Mouse (Mus musculus) CH12.LX (cell line): ENCODE results near the gene Gfy. TPM values are rescaled to one million over a fixed set of nuclear protein-coding genes. Genes with fewer than 3 reads are reported as not detected.
A peak's percentile ranks its signal among the peaks of the same experiment; 100 is the strongest.

ENCODE experiments used
- DNase-seq: peaks from one replicate; pipeline ENCODE4 v3.0.0-alpha.2; 2013; ENCODE audit errors: extremely low read depth
- H3K27ac ChIP-seq: 2 replicates; pipeline ENCODE4 v1.5.1; 2012; ENCODE audit warnings: low read depth, mild to moderate bottlenecking, control low read depth, moderate library complexity; ENCODE audit not compliant: insufficient read depth
- H3K27me3 ChIP-seq: replicated peaks from 2 replicates; pipeline ENCODE3; 2012; ENCODE audit warnings: inconsistent platforms
- H3K36me3 ChIP-seq, 2 experiments: replicated peaks in 1 of 2; 2 replicates each; pipeline versions ENCODE3 to v1.6.1; 2012; ENCODE audit warnings: inconsistent platforms in 1 of 2, low read length in 1 of 2, mild to moderate bottlenecking in 1 of 2, mixed read lengths in 1 of 2, moderate library complexity in 1 of 2; ENCODE audit not compliant: control insufficient read depth in 1 of 2, insufficient read depth in 1 of 2
- H3K4me1 ChIP-seq, 2 experiments: 2 replicates each; pipeline ENCODE4 v1.6.1; 2012; ENCODE audit warnings: inconsistent platforms in 1 of 2, moderate library complexity in 1 of 2; ENCODE audit not compliant: insufficient read depth in 2 of 2, control insufficient read depth in 1 of 2
- H3K4me2 ChIP-seq: 2 replicates; pipeline ENCODE4 v1.6.1; 2012; ENCODE audit warnings: low read depth, mild to moderate bottlenecking, control low read depth; ENCODE audit not compliant: poor library complexity, insufficient read depth, severe bottlenecking
- H3K4me3 ChIP-seq, 3 experiments: fragments of 150-350 bp in 1 of 3; sonication (generic) in 1 of 3; replicated peaks in 1 of 3; 2 replicates each; pipeline versions ENCODE3 to v1.5.1; 2011 to 2012; ENCODE audit warnings: low read depth in 2 of 3, low read length in 2 of 3, mild to moderate bottlenecking in 2 of 3, moderate library complexity in 2 of 3, control low read depth in 1 of 3, improper control_type of control experiment in 1 of 3, inconsistent platforms in 1 of 3, mixed read lengths in 1 of 3; ENCODE audit not compliant: poor library complexity in 1 of 3
- H3K79me2 ChIP-seq: replicated peaks from 2 replicates; pipeline ENCODE4 v1.6.1; 2012; ENCODE audit warnings: mild to moderate bottlenecking, moderate library complexity; ENCODE audit not compliant: control insufficient read depth, poor library complexity, insufficient read depth, severe bottlenecking; ENCODE audit errors: extremely low read depth
- H3K9ac ChIP-seq: 2 replicates; pipeline ENCODE4 v1.6.1; 2012; ENCODE audit warnings: low read depth, mild to moderate bottlenecking, control low read depth, moderate library complexity; ENCODE audit not compliant: insufficient read depth
- H3K9me3 ChIP-seq: replicated peaks from 2 replicates; pipeline ENCODE3; 2012; ENCODE audit warnings: low read length, inconsistent platforms, mixed read lengths
- BHLHE40 ChIP-seq: IDR thresholded peaks from 2 replicates; pipeline ENCODE4 v1.6.1; 2011; ENCODE audit warnings: mild to moderate bottlenecking, low read depth, low read length, improper control_type of control experiment
- CHD2 ChIP-seq: IDR thresholded peaks from 2 replicates; pipeline ENCODE4 v1.6.1; 2011; ENCODE audit warnings: low read length, improper control_type of control experiment
- CTCF ChIP-seq, 2 experiments: IDR thresholded peaks in 1 of 2; conservative IDR thresholded peaks in 1 of 2; 2 replicates each; pipeline ENCODE4 v1.5.1; 2011 to 2012; ENCODE audit warnings: low read depth in 2 of 2, low read length in 2 of 2, improper control_type of control experiment in 1 of 2, inconsistent platforms in 1 of 2, mild to moderate bottlenecking in 1 of 2, moderate library complexity in 1 of 2
- E2F4 ChIP-seq: IDR thresholded peaks from 2 replicates; pipeline ENCODE4 v1.6.1; 2011; ENCODE audit warnings: low read depth, low read length, improper control_type of control experiment; ENCODE audit not compliant: insufficient replicate concordance
- EP300 ChIP-seq: IDR thresholded peaks from 2 replicates; pipeline ENCODE4 v1.6.1; 2011; ENCODE audit warnings: low read length, improper control_type of control experiment
- IRF4 ChIP-seq: IDR thresholded peaks from 2 replicates; pipeline ENCODE4 v1.6.1; 2014; ENCODE audit warnings: low read depth, mild to moderate bottlenecking, inconsistent platforms, low read length, improper control_type of control experiment
- KAT2A ChIP-seq: IDR thresholded peaks from 2 replicates; pipeline ENCODE4 v1.6.1; 2012; ENCODE audit warnings: low read length, improper control_type of control experiment, inconsistent platforms; ENCODE audit not compliant: insufficient replicate concordance
- MAFK ChIP-seq: IDR thresholded peaks from 2 replicates; pipeline ENCODE4 v1.6.1; 2011; ENCODE audit warnings: low read length, improper control_type of control experiment; ENCODE audit not compliant: insufficient replicate concordance
- MEF2A ChIP-seq: IDR thresholded peaks from 2 replicates; pipeline ENCODE4 v1.6.1; 2014; ENCODE audit warnings: low read depth, mild to moderate bottlenecking, inconsistent platforms, low read length, improper control_type of control experiment, borderline replicate concordance
- MYC ChIP-seq: IDR thresholded peaks from 2 replicates; pipeline ENCODE4 v1.6.1; 2011; ENCODE audit warnings: low read depth, mild to moderate bottlenecking, improper control_type of control experiment, low read length
- NELFE ChIP-seq: IDR thresholded peaks from 2 replicates; pipeline ENCODE4 v1.6.1; 2011; ENCODE audit warnings: low read depth, low read length, improper control_type of control experiment
- NRF1 ChIP-seq: IDR thresholded peaks from 2 replicates; pipeline ENCODE4 v1.6.1; 2014; ENCODE audit warnings: low read depth, mild to moderate bottlenecking, inconsistent platforms, low read length, improper control_type of control experiment, moderate library complexity
- PAX5 ChIP-seq: IDR thresholded peaks from 2 replicates; pipeline ENCODE4 v1.6.1; 2012; ENCODE audit warnings: low read length, inconsistent platforms, mixed read lengths
- POLR2A ChIP-seq: IDR thresholded peaks from 2 replicates; pipeline ENCODE4 v1.6.1; 2011; ENCODE audit warnings: low read depth, mild to moderate bottlenecking, improper control_type of control experiment, low read length
- POLR2AphosphoS2 ChIP-seq: IDR thresholded peaks from 2 replicates; pipeline ENCODE4 v1.6.1; 2011; ENCODE audit warnings: low read depth, low read length, improper control_type of control experiment
- RAD21 ChIP-seq: IDR thresholded peaks from 2 replicates; pipeline ENCODE4 v1.6.1; 2011; ENCODE audit warnings: low read depth, mild to moderate bottlenecking, low read length, improper control_type of control experiment, moderate library complexity
- RCOR1 ChIP-seq: conservative IDR thresholded peaks from 2 replicates; pipeline ENCODE4 v1.6.1; 2012; ENCODE audit warnings: low read depth, mild to moderate bottlenecking, inconsistent platforms, low read length, improper control_type of control experiment
- SIN3A ChIP-seq: IDR thresholded peaks from 2 replicates; pipeline ENCODE4 v1.6.1; 2012; ENCODE audit warnings: low read length, improper control_type of control experiment, inconsistent platforms
- SMC3 ChIP-seq: IDR thresholded peaks from 2 replicates; pipeline ENCODE4 v1.6.1; 2011; ENCODE audit warnings: low read depth, low read length, improper control_type of control experiment
- TBP ChIP-seq: conservative IDR thresholded peaks from 2 replicates; pipeline ENCODE4 v1.6.1; 2011; ENCODE audit warnings: low read depth, low read length, improper control_type of control experiment
- TCF12 ChIP-seq: IDR thresholded peaks from 2 replicates; pipeline ENCODE4 v1.6.1; 2014; ENCODE audit warnings: low read depth, mild to moderate bottlenecking, inconsistent platforms, low read length, improper control_type of control experiment
- USF2 ChIP-seq: conservative IDR thresholded peaks from 2 replicates; pipeline ENCODE4 v1.6.1; 2011; ENCODE audit warnings: low read depth, low read length, improper control_type of control experiment
- ZMIZ1 ChIP-seq: IDR thresholded peaks from 2 replicates; pipeline ENCODE4 v1.6.1; 2012; ENCODE audit warnings: low read depth, mild to moderate bottlenecking, inconsistent platforms, low read length, improper control_type of control experiment
- ZNF384 ChIP-seq: IDR thresholded peaks from 2 replicates; pipeline ENCODE4 v1.6.1; 2012; ENCODE audit warnings: low read depth, low read length, improper control_type of control experiment, inconsistent platforms
- dilution Hi-C: fragments of 300-500 bp; cut with MboI; formaldehyde crosslinking; loops from 2 replicates; pipeline ENCODE4 v1.14.3; 2020; ENCODE audit warnings: low sequenced_read_pairs; ENCODE audit not compliant: extremely low pct_unique_long_range_greater_than_20kb, extremely low pct_ligation_motif_present
- in situ Hi-C: fragments of 300-500 bp; cut with MboI; formaldehyde crosslinking; loops from 3 replicates; pipeline ENCODE4 v1.14.3; 2019; ENCODE audit warnings: low sequenced_read_pairs, low pct_ligation_motif_present, low pct_unique_long_range_greater_than_20kb, mixed read lengths
- polyA plus RNA-seq: library from polyadenylated mRNA; unstranded; fragments of >175 nt; gene quantifications from 2 replicates; pipeline ENCODE4 v1.2.1, GENCODE M21; 2012; ENCODE audit warnings: low read depth; ENCODE audit not compliant: insufficient read length
- total RNA-seq, 2 experiments: library from RNA; depleted of rRNA; stranded (reverse); fragments of 300-350 nt in 1 of 2; fragments of >200 nt in 1 of 2; gene quantifications; 2 replicates each; pipeline ENCODE4 v1.2.3; 2012 to 2014

The Gfy gene
- total and polyA plus RNA-seq, 3 experiments, result not detected

GRCm38 (mm10) chr7:45128624-45129246 lies 50.6 kb downstream of the Gfy start, which contains the start of gene Rpl13a (continued):
- peak; percentile 96 for TF ChIP-seq TCF12
- TF ChIP-seq MAFK, result no peak
- TF ChIP-seq NRF1, result peak; percentile 82
- no peak for TF ChIP-seq PAX5
- TF ChIP-seq CHD2, result peak; percentile 82
- TF ChIP-seq E2F4, result 0 out of 2 replicates have a peak, but pooled peaks have one; percentile 33
- peak; percentile 95 for TF ChIP-seq ZMIZ1
- peak; percentile 75; the same call in 1 of the 2 replicates for TF ChIP-seq KAT2A

- dilution Hi-C loops, result no loop called here
These were observed 51.6 kb downstream of the Gfy start for GRCm38 (mm10) chr7:45127700-45128224.

DNA sequence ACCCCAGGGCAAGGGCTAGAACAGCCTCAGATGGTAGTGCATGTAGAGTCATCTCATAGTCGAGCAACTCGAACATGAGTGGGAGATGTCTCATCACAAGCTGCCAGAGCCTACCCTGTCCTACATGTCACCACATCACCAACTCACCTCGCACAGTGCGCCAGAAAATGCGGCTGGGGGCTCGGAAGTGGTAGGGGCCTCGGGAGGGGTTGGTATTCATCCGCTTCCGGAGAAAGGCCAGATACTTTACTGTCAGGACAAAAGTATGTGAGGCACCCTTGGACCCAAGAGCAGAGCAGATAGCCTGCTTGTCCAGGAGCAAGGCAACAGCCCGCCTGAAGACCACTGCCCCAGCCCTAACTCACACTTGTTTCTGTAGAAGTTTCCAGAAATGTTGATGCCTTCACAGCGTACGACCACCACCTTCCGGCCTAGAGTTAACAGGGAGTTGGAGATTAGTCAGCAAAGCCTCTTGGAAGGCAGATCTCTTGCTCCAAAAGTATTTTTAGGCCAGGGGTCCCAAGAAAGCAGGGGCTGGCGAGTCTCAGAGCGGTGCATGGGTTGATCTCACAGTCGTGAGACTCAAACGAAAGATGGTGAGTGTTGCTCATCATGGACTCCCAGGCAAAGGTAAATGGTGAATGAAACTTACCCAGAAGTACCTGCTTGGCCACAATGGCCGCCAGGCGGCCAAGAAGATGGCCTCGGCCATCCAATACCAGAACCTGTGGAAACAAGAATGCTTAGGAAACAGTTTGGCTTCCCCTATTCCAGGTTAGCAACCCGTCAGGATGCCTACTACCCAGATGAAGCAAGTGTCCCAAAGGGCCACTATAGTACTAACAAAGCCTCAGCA lies 52.3 kb downstream of the Gfy start:
- no peaks in the 10 kb centered on the region for H3K9me3 ChIP-seq
- peaks cover 12 to 29% of the 10 kb centered on the region in 2 experiments for H3K4me1 ChIP-seq
- H3K9ac ChIP-seq, result peak overlapping the region; percentile 100
- H3K79me2 ChIP-seq, result peaks cover 44% of the 10 kb centered on the region
- 0 out of 2 replicates have a peak, but pooled peaks have one; percentile 27 for TF ChIP-seq TCF12
- peak in 1 of 2 experiments; percentile 20; a peak in 1 of 4 replicates for TF ChIP-seq CTCF (conservative IDR thresholded peaks at IDR 0.05 in 1 of 2, IDR thresholded peaks at IDR 0.05 in 1 of 2; ENCODE audit: low read depth in 2 of 2, low read length in 2 of 2)
- TF ChIP-seq CHD2, result peak; percentile 22; the same call in 1 of the 2 replicates
- TF ChIP-seq IRF4, result 0 out of 2 replicates have a peak, but pooled peaks have one; percentile 26
- peak; percentile 50; the same call in 1 of the 2 replicates for TF ChIP-seq POLR2A
- no peak for TF ChIP-seq MEF2A
- no peak for TF ChIP-seq USF2
- peak; percentile 48 for TF ChIP-seq NRF1
- peak; percentile 61; the same call in 1 of the 2 replicates for TF ChIP-seq TBP
- no peak for TF ChIP-seq MYC
- TF ChIP-seq RCOR1, result no peak
- no peak for TF ChIP-seq POLR2AphosphoS2
- no peak for TF ChIP-seq EP300
- no peak for TF ChIP-seq SMC3
- no peak for TF ChIP-seq ZNF384
- TF ChIP-seq NELFE, result no peak
- no peak for TF ChIP-seq SIN3A
- TF ChIP-seq MAFK, result no peak
- TF ChIP-seq RAD21, result no peak
- peak; percentile 41 for DNase-seq
- dilution Hi-C loops (no loop called here), in situ Hi-C loops (loop anchor here (5.0 kb wide), 1 partner anchor 45 kb away; no protein-coding TSS in a partner anchor)
- H3K4me2 ChIP-seq, result peak overlapping the region; percentile 68
- H3K36me3 ChIP-seq, result peaks cover 32 to 55% of the 10 kb centered on the region in 2 experiments
- peak overlapping the region; percentile 93 for H3K27ac ChIP-seq
- peak overlapping the region; percentile 93 to 100 (median 94) for H3K4me3 ChIP-seq
- H3K27me3 ChIP-seq, result no peaks in the 10 kb centered on the region

More at GRCm38 (mm10) chr7:45127700-45128224, 51.6 kb downstream of the Gfy start:
- H3K36me3 ChIP-seq, result peaks cover 25 to 52% of the 10 kb centered on the region in 2 experiments
- TF ChIP-seq BHLHE40 (no peak), TBP (peak; percentile 34; the same call in 1 of the 2 replicates), CHD2 (0 out of 2 replicates have a peak, but pooled peaks have one; percentile 1)
- H3K9me3 ChIP-seq, result no peaks in the 10 kb centered on the region
- peaks cover 41% of the 10 kb centered on the region for H3K79me2 ChIP-seq
- 0 out of 2 replicates have a peak overlapping the region, but pooled peaks have one; percentile 68 for H3K4me2 ChIP-seq
- H3K9ac ChIP-seq, result peak overlapping the region; percentile 100
- in situ Hi-C loops, result loop anchor here (5.0 kb wide), 1 partner anchor 45 kb away; no protein-coding TSS in a partner anchor
- H3K4me3 ChIP-seq, result peak overlapping the region; percentile 93 to 100 (median 94)
- peaks cover 10 to 22% of the 10 kb centered on the region in 2 experiments for H3K4me1 ChIP-seq
- no peaks in the 10 kb centered on the region for H3K27me3 ChIP-seq
- DNase-seq, result no peak
- peak overlapping the region; percentile 93 for H3K27ac ChIP-seq
